Mouse (Mus musculus) natural killer cell, adult 2 months (primary cell): ENCODE data around the gene Kank2.

Experiments used
- DNase-seq, 2 experiments: peaks; one replicate each; pipeline ENCODE4 v3.0.0; 2022; ENCODE audit warnings: low spot score in 2 of 2

The Kank2 gene

DNA sequence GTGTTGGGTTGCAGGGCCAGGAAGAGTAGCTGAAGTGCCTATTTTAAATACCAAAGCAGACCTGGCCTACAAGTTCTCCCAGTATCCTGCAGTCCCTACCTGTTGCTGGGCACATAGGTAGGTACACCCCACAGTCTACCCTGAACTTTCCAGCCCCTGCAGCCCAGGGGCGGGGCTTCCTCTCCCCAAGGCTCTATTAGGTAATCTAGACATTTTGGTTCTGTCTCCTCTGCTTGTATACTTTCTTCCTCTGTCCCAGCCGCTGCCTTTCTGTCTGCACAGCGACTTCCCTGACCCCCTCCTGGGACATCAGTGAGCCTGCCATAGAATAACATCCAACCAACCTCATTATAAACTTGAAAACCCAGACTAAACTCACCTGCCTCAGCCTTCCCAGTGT, 48.2 kb downstream of the Kank2 start:
- DNase-seq = no peak

GRCm38 (mm10) chr9:21749382-21750118, 49.0 kb downstream of the Kank2 start:
- DNase-seq = no peak

DNA sequence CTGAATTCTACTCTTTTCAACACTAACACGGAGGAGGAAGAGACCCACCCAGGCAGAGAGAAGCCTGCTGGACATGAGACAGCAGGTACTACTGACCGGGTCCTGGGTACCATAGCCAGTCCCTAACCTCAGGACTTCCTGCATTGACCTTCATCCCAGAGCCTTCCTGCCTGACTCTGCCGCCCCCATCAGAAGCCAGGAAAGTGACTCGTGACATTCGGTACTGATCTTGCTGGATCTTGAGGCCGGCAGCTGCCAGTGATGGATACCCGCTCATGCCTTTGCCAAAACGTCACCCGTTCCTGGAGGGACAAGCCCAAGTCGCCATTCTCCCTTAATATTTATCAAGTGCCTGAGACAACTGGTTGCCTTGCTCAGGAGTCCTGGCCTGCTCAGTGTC, 50.1 kb downstream of the Kank2 start:
- DNase-seq = no peak

GRCm38 (mm10) chr9:21748033-21748432, 50.5 kb downstream of the Kank2 start:
- DNase-seq = no peak

- DNase-seq = no peak
Measured at GRCm38 (mm10) chr9:21747238-21747774, 51.2 kb downstream of the Kank2 start.

DNA sequence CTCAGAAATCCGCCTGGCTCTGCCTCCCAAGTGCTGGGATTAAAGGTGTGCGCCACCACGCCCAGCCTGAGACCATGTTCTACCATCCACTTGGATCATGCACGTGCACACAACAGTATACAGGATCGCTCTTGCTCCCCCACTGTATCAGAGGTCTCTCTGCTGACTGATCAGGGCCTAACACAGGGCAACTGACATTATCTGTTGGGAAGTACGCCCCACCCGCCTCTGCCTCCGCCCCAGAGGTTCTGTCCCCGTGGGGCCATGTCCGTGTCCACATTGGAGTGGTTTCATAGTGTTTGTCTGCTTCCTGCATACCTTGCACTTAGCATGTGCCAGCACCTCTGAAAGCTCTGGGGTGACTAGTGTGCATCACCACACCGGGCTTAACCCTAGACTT, 57.0 kb downstream of the Kank2 start:
- DNase-seq = no peak

GRCm38 (mm10) chr9:21740427-21740826, 58.1 kb downstream of the Kank2 start:
- DNase-seq = peak in 1 of 2 experiments; percentile 19

DNA sequence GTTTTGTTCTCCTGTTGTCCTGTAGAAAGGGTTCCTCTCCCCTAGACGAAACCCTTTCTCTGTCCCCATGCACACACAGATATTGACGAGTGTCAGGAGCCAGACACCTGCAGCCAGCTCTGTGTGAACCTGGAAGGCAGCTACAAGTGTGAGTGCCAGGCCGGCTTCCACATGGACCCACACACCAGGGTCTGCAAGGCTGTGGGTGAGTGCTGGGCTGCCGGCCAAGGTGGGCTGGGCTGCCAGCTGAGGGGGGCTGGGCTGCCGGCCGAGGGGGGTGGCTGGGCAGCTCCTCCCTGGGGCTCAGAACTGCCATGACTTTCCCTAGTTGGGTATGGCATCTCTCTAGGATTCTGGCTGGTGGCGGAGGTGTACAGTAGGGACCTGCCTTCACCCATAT, 59.8 kb downstream of the Kank2 start:
- no peak for DNase-seq

DNA sequence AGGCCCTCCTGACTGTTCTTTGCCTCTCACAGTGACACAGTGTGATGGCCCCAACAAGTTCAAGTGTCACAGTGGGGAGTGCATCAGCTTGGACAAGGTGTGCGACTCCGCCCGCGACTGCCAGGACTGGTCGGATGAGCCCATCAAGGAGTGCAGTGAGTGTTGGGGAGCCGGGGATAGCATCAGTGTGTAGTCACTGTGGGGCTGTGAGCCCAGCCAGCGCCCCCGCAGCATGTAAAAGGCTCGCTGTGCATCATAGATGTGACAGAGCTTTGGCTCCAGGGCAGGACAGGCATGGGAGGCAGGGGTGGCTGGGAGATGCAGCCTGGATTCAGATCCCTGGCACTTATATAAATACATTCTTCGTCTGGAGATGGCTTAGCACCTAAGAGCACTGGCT, 61.4 kb downstream of the Kank2 start:
- DNase-seq = no peak

GRCm38 (mm10) chr9:21736580-21736979, 62.0 kb downstream of the Kank2 start:
- DNase-seq = no peak

DNA sequence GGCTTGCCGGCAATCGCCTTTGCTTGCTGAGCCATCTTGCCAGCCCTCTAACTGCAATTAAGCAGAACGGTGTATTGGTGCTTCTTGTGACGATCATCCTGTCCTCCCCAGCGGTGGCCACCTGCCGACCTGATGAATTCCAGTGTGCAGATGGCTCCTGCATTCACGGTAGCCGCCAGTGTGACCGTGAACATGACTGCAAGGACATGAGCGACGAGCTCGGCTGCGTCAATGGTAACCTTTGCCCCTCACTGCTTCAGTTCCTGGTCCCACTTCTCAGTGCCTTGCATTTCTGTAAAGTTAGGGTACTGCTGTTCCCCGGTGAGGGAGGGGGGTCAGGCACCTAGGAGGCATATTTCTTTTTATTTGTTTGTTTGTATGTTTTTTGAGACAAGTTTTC, 63.4 kb downstream of the Kank2 start:
- no peak for DNase-seq

DNA sequence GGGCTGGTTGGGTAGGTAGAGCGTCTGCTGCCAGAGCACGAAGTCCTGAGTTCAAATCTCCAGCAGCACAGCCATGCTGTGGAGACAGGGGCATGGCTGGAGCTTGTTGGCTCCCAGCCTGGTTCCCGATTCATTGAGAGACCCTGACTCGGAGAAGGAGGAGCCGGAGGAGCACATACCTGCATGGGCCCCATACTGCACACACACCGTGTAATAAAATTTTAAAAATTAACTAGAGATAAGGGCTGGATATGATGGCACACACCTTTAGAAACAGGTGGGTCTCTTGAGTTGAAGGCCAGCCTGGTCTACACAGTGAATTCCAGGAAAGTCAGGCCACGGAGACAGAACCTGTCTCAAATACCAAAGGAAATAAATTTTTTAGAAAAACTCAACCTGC, 64.6 kb downstream of the Kank2 start:
- DNase-seq = no peak

DNA sequence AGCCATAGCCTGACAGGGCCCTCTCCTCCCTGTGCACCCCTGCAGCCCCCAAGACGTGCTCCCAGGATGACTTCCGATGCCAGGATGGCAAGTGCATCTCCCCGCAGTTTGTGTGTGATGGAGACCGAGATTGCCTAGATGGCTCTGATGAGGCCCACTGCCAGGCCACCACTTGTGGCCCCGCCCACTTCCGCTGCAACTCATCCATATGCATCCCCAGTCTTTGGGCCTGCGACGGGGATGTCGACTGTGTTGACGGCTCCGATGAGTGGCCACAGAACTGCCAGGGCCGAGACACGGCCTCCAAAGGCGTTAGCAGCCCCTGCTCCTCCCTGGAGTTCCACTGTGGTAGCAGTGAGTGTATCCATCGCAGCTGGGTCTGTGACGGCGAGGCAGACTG, 65.1 kb downstream of the Kank2 start:
- no peak for DNase-seq

DNA sequence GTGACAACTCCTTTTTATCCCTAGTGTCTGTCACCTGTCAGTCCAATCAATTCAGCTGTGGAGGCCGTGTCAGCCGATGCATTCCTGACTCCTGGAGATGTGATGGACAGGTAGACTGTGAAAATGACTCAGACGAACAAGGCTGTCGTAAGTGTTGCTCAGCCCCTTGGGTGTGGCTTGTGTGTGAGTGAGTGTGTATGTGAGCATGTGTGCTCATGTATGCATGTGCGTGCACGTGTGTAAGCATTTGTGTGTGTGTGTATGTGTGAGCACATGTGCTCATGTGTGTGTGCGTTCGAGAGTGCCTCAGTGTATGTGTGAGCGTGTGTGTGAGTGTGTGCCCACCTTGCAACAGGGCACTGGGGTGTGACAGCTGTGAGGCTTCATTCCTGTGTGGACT, 66.3 kb downstream of the Kank2 start:
- no peak for DNase-seq

GRCm38 (mm10) chr9:21729264-21729663, 69.3 kb downstream of the Kank2 start:
- DNase-seq = peak; percentile 8 to 16

DNA sequence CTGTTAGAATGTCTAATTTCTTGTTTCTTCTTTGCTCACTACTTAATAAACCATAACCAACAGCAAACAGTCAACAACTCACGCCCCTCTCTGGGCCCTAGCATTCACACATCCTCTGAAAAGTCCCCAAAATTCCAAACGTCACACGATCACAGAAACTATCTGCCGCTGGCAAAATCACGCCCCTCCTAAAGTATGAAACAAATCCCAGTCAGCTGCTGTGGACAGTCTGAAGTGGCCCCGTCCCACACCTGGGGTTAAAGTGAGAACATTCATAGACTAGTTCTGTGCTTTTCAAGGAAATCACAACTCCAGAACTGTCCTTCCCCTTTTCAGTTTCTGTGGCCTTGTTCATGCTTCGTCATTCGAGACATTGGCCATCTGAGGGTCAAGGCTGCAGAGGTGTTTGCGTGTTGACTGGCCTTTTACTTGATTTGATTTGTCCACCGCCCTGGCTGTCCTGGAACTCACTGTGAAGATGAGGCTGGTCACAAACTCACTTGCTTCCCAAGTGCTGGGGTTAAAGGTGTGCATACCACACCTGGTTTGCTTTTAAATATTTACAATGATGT, 70.2 kb downstream of the Kank2 start:
- no peak for DNase-seq

DNA sequence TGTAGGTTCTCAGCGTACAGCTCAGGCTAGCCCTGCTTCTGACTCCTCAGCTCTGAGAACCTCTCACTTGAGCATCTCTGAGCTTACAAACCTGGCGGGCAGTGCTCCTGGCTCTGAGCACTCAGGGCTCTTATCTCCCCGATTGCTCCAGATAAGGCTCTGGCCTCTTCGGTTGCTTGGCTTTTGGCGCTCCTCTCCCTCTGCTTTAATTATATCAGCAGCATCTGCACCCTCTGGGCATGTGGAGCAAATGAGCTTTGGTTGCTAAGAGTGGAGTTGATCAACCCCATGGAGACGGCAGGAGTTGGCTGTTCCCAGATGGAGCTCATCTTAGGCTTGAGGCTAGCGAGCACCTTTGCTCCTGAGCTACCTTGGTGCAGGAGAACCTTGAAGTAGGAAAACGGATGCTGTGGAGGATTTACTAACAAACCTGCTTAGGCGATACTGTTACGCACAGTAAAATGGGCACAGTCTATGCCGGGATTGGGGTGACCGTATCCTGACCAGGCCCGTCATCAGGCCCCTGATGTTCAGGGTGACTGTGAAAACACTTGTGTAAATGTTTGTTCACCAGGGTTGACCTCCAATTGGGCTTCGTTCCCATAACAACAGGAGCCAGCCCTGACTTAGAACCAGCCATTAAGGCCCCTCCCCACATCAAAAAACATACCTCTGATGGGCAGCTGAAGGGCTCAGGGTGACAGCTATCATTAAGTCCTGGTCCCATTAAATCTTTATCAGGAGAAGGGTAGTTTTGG, 72.1 kb downstream of the Kank2 start:
- no peak for DNase-seq

GRCm38 (mm10) chr9:21725224-21726121, 73.1 kb downstream of the Kank2 start:
- DNase-seq = no peak

GRCm38 (mm10) chr9:21724147-21724536, 74.4 kb downstream of the Kank2 start:
- peak; percentile 61 to 79 for DNase-seq

- peak; percentile 21 to 22 for DNase-seq
Measured at GRCm38 (mm10) chr9:21723377-21724146, 75.0 kb downstream of the Kank2 start, which contains the start of gene Ldlr. Gene Ldlr, plus strand, starts transcription at chr9:21723483.

DNA sequence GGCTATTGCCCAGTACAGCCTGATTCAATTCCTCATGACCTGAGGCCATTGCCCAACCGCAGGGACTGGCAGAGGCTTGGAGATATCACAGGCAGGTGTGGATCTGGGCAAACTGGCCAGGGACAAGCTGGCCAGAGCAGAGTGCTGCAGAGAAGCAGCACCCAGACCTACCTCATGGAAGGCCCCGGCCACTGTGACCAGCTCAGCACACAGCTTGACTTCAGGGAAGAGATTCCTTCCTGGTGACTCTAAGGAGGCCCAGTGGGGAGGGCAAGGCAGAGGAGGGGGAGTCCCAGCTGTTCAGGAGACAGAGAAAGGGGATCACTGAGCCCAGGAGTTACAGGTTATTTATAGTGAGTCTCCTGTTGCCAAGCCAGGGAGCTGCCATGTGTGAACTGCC, 77.5 kb downstream of the Kank2 start:
- no peak for DNase-seq
